Mouse (Mus musculus) right cerebral cortex, adult 2 months (tissue): ENCODE results near the gene Bhmt.
"Not testable (repeated sequence)": the region's sequence is repeated elsewhere in the genome, so short reads cannot be mapped to it uniquely, and the experiment has no call there.

Experiments
- DNase-seq, 2 experiments: peaks; one replicate each; pipeline ENCODE4 v3.0.0; 2021 to 2022; ENCODE audit warnings: low spot score in 2 of 2

Bhmt gene

GRCm38 (mm10) chr13:93608476-93608875 lies 29.3 kb downstream of the Bhmt start:
- peak in 1 of 2 experiments; percentile 22 for DNase-seq

- peak in 1 of 2 experiments; percentile 33 for DNase-seq
These were observed 30.1 kb downstream of the Bhmt start for GRCm38 (mm10) chr13:93607701-93608100.

GRCm38 (mm10) chr13:93606868-93607578 lies 30.7 kb downstream of the Bhmt start:
- peak; percentile 27 to 38 for DNase-seq

- DNase-seq: peak; percentile 68 to 73
These were observed 33.1 kb downstream of the Bhmt start for GRCm38 (mm10) chr13:93604698-93605097.

- no peak for DNase-seq
These were observed 36.2 kb downstream of the Bhmt start for GRCm38 (mm10) chr13:93601527-93601926.

GRCm38 (mm10) chr13:93593040-93593699 lies 44.6 kb downstream of the Bhmt start:
- no peak for DNase-seq

- DNase-seq: not testable (repeated sequence)
These were observed 55.2 kb downstream of the Bhmt start for GRCm38 (mm10) chr13:93582526-93582925.

- DNase-seq: no peak
These were observed 57.3 kb downstream of the Bhmt start for GRCm38 (mm10) chr13:93580431-93580830.

- DNase-seq: no peak
These were observed 68.1 kb downstream of the Bhmt start for GRCm38 (mm10) chr13:93569676-93570075.
